Mouse (Mus musculus): ENCODE data around the gene Omd.
"Not testable (repeated sequence)": the region's sequence is repeated elsewhere in the genome, so short reads cannot be mapped to it uniquely, and the experiment has no call there.

Gene Omd

DNA sequence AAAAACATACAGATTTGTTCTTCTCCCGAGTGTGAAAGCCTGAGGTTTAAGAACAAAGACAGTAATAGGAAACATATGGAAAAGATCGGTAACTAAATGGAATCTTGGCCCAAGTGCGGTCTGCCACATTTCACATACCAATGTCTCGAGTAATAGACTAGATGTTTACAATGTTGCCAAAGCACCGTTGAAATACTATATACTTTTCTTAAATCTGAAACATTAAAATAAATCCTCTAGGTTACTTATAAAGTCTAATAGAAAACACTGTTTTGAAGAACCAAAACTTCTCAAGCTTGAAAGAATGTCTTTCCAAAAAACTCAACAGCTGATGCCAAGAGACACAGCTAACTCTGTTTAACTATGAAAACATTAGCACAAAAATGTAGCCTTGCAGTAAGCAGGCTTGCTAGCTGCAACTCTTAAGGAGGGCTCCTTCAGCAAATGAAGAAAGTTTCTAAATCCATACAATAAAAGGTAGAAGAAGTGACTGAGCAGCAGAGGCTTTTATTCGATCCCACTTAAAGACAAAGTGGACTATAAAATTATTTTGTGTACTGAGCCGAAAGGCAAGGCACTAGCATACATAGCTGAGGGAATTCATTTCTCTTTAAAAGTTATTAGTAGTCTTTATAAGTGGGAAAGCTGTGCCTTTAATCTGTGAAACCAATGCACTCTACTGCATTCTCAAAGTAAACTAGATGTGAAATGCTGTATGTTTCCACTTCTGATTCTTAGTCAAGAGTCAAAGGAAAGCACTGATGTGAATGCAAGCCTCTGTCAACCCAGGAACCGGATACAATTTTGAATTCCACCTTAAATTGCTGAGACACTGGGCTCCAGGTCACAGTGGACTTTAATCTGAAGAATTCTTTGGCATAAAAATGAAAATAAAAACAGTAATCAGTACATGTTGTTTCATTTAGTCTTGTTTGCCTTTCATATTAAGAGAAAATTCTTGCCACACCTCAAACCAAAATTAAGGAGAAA lies at the start of gene Omd:
Gene Omd (plus strand): TSS at position 922 of the 990 bp plus-strand sequence.
- DNase-seq (ENCODE audit: inconsistent age in 2 of 2, low spot score in 1 of 2) = no peak

DNA sequence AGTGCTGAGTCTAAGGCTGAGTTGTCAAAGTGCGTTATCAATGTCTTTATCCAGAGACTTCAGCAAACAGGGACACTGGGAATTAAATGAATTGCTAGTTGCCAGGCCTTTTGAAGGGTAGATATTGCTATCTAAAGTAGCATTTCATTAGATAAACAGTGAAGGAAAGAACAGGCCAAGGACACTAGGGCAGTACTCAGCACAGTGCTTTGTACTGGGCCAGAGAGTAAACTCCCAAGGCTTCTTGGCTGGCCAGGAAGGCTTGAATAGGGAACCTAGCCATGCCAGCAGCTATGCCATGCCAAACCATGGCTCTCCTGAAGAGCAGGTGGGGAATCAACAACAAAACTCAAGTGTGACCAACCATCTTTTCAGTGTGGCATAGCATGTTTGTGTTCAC lies 45.3 kb upstream of the Omd start:
- DNase-seq (ENCODE audit: inconsistent age in 2 of 2, low spot score in 1 of 2) = peak; percentile 46 to 76

DNA sequence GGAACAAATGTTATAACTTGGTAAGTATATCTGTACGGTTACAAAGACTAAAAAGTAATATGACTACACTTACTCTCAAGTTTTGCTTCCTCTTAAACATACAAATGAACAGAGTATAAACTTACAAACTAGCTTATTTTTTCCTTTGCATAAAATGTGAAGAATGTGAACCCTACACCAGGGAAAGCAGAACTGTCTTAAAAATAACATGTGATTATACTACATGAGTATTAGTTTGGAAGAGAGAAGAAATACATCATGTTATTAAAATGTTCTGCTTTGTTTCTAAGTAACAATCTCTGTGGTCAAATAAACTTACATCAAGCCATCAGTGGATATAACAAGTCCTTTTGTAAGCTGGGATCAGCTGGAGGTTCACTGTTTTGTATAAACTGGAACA lies 43.6 kb upstream of the Omd start:
- DNase-seq (ENCODE audit: inconsistent age in 2 of 2, low spot score in 1 of 2) = no peak

DNA sequence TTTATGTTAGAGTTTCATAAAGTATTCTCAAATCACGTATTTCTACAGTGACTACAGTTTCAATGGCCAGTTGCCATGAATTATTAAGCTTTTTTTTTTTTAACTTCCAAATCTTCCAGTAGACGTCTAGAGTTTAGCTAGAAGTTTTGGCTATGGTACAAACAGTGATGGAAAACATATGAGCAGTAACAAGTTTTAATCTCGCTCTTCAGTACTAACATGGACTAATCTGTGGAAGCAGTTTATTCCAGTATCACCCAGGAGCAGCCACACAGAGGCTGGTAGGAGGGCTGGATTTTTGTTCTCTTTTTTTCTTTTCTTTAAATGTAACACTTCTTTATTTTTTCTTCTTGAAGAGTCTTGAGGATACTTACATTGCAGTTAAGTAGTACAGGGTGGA lies 38.0 kb upstream of the Omd start, which contains the start of gene Aspn:
Gene Aspn (plus strand): TSS at position 165 of the 400 bp plus-strand sequence.
- no peak for DNase-seq (ENCODE audit: inconsistent age in 2 of 2, low spot score in 1 of 2)

DNA sequence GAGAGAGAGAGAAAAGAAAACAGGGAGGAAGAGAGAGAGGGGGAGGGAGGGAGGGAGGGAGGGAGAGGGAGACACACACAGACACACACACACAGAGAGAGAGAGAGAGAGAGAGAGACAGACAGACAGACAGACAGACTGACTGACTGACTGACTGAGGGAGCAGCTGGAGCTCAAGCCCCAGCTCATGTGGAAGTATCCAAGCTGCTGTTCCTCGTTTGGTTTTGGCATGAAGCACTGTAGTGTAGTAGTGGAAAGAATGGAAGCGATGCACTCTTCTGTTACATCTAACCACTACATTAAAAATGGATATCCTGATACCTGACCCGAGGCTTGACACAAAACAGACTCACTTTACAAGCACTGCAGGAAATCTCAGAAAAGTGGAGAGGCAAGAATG lies 36.6 kb upstream of the Omd start:
- no peak for DNase-seq (ENCODE audit: inconsistent age in 2 of 2, low spot score in 1 of 2)

DNA sequence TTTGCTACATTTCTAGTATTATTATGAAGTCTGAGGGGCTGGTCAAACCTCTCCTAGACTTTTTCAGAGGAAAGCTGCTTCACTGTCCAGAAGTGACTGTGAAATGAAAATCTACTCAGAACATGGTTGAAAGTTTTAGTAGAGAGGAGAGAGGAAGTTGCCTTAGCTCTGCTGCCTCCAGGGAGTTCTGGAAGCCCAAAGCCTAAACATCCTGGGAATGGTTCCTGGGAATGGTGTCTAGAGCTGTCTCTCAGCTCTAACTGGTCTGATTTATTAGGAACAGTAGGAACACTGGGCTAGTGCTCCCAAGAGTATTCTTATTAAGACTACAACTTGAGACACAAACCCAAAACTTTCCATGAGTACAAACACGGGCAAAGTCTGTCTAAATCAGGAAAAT lies 35.7 kb upstream of the Omd start:
- no peak for DNase-seq (ENCODE audit: inconsistent age in 2 of 2, low spot score in 1 of 2)

DNA sequence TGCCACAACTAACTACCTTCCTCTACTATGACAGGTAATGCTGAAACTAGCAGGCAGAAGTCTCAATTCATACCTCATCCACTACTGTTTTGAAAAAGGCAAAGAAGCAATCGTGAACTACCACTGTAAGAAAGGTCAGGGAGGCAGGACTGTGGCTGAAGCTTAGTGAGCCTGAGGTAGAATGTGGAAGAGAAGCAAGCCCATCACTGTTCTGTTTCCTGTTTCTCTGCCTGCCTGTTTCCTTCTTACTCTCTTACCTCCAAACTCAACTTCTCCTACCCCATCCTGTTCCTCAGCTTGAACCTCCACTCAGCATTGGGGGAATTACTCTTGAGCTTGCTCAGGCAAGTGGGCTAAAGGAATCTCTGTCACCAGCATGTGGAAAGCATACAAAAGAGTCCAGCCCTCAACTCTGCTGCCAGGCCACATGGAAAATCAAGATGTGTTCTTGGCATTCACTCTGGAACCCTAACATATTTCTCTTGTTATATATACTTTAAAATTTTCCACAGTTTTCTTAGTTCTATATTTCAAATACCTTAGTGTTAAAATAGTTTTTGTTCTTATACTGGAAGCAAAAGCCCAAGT lies 34.6 kb upstream of the Omd start:
- no peak for DNase-seq (ENCODE audit: inconsistent age in 2 of 2, low spot score in 1 of 2)

DNA sequence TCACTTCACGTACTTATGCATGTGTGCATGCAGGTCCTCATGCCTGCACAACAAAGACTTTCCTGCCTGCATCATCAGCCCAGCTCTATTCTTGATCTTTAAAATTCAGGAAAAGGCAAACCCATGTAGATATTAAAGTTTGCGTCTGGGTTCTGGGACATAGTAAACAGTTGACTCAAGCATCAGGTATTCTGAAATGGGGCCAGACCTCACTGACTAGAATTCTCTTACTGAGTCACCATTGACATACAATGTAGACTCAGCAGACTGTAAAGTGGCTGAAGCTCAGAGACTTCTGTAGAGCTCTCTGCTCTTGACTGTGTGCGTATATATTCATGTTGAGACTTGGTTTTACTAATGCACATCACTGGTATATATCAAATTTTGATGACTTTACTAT lies 32.6 kb upstream of the Omd start:
- no peak for DNase-seq (ENCODE audit: inconsistent age in 2 of 2, low spot score in 1 of 2)

DNA sequence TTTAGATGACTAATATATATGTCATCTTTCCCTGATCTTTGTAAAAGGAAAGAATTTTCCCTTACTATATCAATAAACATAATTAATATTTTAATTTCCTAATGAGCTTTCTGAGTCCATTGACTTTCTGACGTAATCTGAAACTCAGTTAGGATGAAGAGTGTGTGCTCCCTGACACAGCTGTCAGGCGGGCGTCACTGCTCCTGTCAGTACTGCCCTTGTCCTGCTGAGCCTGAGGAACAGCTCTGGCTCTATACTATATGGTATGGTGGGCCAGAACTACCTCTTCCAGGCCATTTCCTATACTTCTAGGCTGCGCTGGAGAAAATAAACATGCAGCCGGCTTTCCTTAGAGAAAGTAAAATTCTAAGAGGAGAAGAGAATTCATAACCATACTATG lies 27.7 kb upstream of the Omd start:
- DNase-seq (ENCODE audit: inconsistent age in 2 of 2, low spot score in 1 of 2) = no peak

DNA sequence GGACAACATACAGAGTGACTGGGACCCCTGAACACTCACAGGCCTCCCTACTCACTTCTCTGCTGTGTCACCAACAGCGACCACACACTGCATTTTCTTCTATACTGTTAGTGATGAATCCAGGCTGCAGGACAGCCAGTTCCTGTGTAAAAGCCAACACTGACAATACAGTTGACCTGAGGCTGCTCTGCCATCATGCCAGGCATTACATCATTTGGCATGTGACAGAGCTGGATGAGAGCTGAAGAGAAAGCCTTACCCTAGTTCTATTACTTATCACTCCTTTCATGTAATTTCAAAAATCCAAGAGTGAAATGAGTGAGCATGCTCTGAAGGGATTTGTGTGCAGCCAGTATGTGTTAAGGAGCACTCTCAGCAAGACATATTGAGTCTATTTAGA lies 26.1 kb upstream of the Omd start:
- DNase-seq (ENCODE audit: inconsistent age in 2 of 2, low spot score in 1 of 2) = peak in 1 of 2 experiments; percentile 41

DNA sequence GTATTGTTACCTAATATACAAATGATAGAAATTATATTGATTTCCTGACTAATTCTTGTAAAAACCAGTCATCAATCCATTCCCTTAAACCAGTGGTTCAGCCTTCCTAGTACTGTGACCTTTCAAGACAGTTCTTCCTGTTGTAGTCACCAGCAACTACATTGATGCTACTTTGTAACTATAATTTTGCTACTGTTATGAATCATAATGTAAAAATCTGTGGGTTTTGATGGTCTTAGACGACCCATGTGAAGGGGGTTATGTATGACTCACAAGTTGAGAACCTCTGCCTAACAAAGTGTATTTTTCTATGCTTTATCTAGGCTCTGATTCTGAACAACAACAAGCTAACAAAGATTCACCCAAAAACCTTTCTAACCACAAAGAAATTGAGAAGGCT lies 25.3 kb upstream of the Omd start:
- no peak for DNase-seq (ENCODE audit: inconsistent age in 2 of 2, low spot score in 1 of 2)

DNA sequence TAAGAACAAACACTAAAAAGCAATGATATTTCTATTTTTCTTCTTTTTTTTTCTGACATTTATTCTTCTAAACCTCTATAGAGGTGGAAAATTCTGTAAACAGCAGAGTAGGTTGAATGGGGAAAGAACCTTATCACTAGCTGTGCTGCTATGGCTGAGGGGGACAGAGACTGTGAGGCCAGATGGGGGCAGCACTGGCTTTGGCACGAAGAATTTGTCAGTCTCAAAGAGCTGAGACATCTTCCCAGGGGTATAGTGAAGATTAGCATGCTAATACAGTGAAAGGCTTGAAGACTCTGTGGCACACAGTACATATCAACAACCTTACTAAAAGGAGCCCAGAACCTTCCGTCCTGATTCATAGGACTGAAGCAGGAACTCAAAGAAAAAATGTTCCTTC lies 23.1 kb upstream of the Omd start:
- DNase-seq (ENCODE audit: inconsistent age in 2 of 2, low spot score in 1 of 2) = peak; percentile 15 to 70

DNA sequence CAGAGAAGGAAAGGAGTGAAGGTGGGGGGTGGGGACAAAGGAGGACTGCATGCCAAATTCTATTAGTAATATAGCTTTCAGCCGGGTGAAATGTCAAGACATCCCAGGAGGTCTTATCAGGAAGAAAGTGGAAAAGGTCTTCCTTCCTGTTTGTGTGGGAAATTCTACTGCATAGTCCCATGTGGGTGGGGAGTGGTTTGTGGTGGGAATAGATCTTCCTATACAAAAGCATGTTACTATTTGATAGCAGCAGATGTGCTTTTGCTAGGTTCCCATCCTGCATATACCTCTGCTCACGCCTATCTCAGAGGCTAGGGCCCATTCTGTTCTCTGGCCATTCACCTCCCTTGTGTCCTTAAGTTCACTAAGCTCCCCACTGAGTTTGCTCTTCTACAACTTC lies 21.4 kb upstream of the Omd start:
- DNase-seq (ENCODE audit: inconsistent age in 2 of 2, low spot score in 1 of 2) = no peak

DNA sequence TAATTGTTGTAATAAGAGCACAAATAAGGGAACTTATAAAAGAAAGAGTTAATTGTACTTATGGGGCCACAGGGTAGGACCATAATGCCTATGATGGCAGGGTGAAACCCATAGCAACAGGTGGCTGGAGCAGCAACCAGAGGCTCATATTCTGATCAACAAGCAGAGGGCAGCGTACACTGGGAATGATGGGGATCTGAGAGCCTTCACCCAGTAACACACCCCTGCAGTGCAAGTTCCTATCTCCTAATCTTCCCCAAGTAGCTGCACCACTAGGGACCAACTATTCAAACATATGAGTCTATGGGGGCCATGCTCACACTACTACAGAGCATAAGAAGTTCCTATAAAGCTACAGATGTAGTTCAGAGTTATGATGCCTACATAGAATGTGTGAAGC lies 17.9 kb upstream of the Omd start:
- no peak for DNase-seq (ENCODE audit: inconsistent age in 2 of 2, low spot score in 1 of 2)

DNA sequence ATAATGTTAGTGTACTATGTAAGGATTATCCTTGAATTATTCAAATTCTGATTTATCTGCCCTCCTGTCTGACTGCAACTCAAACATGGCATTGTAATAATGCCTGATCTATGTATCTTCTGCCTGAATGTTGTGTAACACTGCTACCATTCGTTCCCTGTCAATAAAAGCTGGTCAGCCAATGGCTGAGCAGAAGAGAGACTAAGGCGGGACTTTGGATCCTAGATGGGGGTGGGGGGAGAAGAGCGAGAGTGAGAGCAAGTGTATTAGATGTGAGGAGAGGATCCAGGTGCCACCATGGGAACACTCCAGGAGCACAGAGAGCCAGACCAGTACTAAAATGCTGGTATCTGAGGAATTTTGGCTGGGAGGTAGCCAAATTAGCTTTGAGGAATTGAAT lies 11.9 kb upstream of the Omd start:
- no peak for DNase-seq (ENCODE audit: inconsistent age in 2 of 2, low spot score in 1 of 2)

DNA sequence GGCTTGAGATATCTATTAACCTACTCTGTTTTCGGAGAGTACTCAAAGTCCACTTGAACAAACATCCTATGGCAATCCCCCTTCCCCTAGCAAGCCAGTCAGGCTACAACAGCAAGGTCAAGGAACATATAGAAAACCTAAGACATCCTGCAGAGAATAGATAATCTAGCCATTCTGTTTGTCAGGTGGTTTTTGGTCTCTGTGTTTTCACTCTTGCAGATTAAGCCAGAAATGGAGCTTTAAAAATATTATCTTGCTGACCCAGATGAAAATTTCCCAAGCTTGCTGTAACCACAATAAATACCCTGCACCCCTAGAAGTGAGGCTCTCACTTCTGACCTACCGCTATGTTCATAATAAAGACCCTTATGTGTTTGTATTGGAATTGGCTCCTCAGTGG lies 10.8 kb upstream of the Omd start:
- no peak for DNase-seq (ENCODE audit: inconsistent age in 2 of 2, low spot score in 1 of 2)

DNA sequence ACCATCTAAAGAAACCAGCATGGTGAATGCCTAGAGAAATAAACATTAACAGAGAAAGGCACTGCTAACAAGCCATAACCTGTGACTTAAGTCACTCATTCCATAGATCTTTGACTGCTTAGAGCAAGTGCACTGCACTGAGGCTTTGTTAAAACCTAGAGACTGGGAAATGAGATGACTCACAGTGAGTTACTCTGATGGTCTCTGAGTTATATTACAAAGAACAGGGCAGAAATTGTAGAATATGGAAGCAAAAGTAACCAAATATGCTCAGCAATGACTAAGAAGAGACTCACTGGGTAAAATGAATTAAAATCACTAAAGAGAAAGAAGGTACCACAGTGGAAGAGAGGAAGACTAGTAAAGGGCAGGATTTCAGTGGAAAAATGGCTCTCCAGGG lies 1.6 kb downstream of the Omd start:
- DNase-seq (ENCODE audit: inconsistent age in 2 of 2, low spot score in 1 of 2) = no peak

DNA sequence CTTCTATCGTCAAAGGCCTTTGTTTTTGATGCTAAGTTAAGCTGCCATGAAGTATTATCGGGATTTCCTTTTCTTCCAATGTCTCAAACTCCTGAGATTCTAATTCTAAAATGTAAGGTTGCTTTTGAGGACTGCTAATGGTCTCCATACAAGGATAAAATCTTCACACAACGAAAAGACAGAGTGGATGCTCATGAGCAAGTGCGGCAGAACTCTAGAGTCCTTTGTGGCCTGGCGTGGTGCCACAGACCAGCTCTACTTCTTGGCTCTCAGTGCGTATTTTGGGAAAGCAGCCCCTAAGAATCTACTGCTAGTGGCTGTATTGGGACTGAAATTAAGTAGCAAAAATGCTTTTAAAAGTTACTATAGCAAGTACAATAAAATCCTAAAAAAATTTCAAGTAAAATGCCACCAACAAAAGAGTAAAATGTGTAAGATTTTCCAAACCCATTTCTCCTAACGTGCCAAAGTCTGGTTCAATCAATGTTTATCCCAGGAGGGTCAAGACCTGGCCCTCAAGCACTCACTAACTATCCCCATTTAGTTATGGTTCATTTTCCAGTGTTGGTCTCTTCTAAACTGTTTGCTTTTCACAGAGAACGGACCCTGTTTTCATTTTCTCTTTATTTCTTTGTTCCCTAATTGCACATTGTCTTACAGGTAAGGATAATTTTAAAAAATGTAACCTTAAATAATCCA lies 2.2 kb downstream of the Omd start:
- no peak for DNase-seq (ENCODE audit: inconsistent age in 2 of 2, low spot score in 1 of 2)

DNA sequence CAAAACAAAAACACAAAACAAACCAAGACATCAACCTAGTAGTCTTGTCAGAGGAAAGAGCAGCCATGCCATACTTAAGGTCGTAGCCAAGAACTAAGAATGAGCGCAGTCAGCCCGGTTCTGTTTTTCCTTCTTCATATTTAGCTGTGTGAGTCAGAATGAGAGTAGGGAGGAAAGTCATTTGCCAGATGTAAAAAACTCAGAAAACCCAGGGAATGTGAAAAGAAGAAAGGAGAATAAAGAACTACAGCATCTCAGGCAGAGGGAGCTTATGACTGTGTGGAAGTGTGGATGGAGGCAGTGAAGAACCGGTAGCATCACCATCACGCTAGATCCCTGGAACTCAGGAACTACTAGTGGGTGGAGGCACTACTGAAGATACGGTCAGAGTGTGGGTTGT lies 3.8 kb downstream of the Omd start:
- DNase-seq (ENCODE audit: inconsistent age in 2 of 2, low spot score in 1 of 2) = no peak

DNA sequence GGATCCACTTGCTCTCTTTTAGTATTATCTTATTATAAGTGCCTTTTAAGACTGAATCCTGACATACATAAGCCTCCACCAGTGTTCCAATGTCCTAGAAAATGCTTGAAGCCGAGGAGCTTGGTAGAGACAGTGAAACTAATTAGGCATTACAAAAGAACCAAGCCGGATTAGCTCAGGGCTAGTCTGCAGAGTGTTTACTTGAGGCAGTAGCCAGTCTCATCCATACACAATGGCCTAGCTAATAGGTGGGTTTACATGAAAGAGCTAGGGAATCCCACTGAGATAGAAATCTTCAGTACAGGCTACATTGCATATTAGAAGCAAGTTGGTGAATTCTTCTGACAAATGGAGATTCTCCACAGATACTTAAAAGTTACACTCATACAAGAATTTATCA lies 20.3 kb downstream of the Omd start:
- not testable (repeated sequence) for DNase-seq (ENCODE audit: inconsistent age in 2 of 2, low spot score in 1 of 2)

DNA sequence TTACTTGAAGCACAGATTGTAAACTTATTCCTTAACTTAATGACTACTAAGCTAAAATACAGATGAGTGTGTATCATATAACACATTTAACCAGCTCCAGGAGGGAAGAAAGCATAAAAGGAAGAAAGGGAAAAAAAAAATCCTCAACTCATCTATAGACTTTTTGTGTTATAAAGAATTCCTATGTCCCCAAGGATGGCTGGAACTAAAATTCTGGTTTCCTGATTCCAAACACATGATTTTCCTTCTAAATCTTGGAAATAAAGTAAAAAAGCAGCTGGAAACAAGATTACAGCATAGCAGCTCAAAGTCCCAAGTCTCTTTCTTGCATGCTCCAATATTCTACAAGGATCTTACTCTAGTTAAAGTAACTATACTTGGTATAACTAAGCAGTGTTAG lies 21.3 kb downstream of the Omd start:
- no peak for DNase-seq (ENCODE audit: inconsistent age in 2 of 2, low spot score in 1 of 2)

DNA sequence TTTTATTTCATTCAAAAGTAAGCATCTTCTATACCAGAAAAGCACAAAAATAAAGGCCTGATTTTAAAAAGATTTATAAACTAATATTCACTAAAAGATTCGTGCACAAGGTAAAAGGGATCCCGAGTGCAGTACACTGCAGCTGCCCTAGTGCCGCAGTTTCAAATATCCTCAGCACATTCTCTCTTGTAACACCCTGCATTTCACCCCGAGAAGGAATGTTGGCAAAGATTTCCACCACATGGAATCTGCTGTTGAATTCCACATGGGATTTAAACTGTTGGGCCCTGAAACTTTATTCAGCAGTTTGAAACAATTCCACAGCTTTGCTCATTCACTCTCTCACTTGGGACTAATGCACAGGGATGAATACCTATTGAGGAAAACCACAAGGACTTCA lies 25.5 kb downstream of the Omd start, which contains the start of gene Ogn:
Gene Ogn (plus strand): TSS at position 333 of the 400 bp plus-strand sequence.
- DNase-seq (ENCODE audit: inconsistent age in 2 of 2, low spot score in 1 of 2) = no peak

Measured in adrenal gland, adult (tissue).